Mouse (Mus musculus) cerebellum, adult 2 months (tissue): ENCODE results near the gene Olfr893. TPM values are rescaled to one million over a fixed set of nuclear protein-coding genes. Genes with fewer than 3 reads are reported as not detected.
"Not testable (repeated sequence)": the region's sequence is repeated elsewhere in the genome, so short reads cannot be mapped to it uniquely, and the experiment has no call there.

ENCODE experiments used
- DNase-seq, 2 experiments: peaks; one replicate each; pipeline ENCODE4 v3.0.0; 2021
- H3K27ac ChIP-seq: fragments of 200-500 bp; 2 replicates; pipeline ENCODE4 v1.5.1; 2012; ENCODE audit warnings: low read length, control low read depth, inconsistent platforms; ENCODE audit not compliant: insufficient read depth
- H3K27me3 ChIP-seq: fragments of 200-500 bp; 2 replicates; pipeline ENCODE4 v1.6.1; 2012; ENCODE audit warnings: inconsistent platforms, mild to moderate bottlenecking, low read length, moderate library complexity; ENCODE audit not compliant: control insufficient read depth, insufficient read depth
- H3K4me1 ChIP-seq: fragments of 200-500 bp; 2 replicates; pipeline ENCODE4 v1.6.1; 2011; ENCODE audit warnings: low read length; ENCODE audit not compliant: control insufficient read depth, insufficient read depth
- H3K4me3 ChIP-seq: fragments of 200-500 bp; replicated peaks from 2 replicates; pipeline ENCODE3; 2011; ENCODE audit warnings: mild to moderate bottlenecking, low read depth, low read length, control low read depth; ENCODE audit not compliant: insufficient read depth
- CTCF ChIP-seq: fragments of 200-500 bp; IDR thresholded peaks from 2 replicates; pipeline ENCODE4 v1.5.1; 2011; ENCODE audit warnings: low read depth, mild to moderate bottlenecking, control low read depth, low read length, moderate library complexity, borderline replicate concordance; ENCODE audit not compliant: insufficient read depth
- POLR2A ChIP-seq: fragments of 200-500 bp; IDR thresholded peaks from 2 replicates; pipeline ENCODE4 v1.6.1; 2011; ENCODE audit warnings: low read length, control low read depth, borderline replicate concordance; ENCODE audit not compliant: insufficient read depth
- WGBS: fragments of 180-500 bp; shearing (Covaris S2); methylation state at CpG from one replicate; pipeline ENCODE4 v1.1.7; 2018; 5-methylcytosine and 5-hydroxymethylcytosine counted together
- polyA plus RNA-seq: library from polyadenylated mRNA; depleted of rRNA; stranded (reverse); fragments of >200 nt; gene quantifications from 2 replicates; pipeline ENCODE4 v1.2.3, GENCODE M21; 2012; rRNA removed

The Olfr893 gene
- not detected in 2 replicates for polyA plus RNA-seq

- Histone ChIP-seq H3K4me1 (no peaks in the 10 kb centered on the region), H3K27ac (no peak within 1 kb of the TSS), H3K4me3 (no peak within 1 kb of the TSS), H3K27me3 (no peaks in the 10 kb centered on the region)
- no peak for DNase-seq
- 56% methylated on average over 3 of the region's 3 CpGs for WGBS
- TF ChIP-seq CTCF (no peak), POLR2A (no peak)
Measured at GRCm38 (mm10) chr9:38208065-38208464, at the start of gene Olfr893. Gene Olfr893 (plus strand): TSS chr9:38208365.

DNA sequence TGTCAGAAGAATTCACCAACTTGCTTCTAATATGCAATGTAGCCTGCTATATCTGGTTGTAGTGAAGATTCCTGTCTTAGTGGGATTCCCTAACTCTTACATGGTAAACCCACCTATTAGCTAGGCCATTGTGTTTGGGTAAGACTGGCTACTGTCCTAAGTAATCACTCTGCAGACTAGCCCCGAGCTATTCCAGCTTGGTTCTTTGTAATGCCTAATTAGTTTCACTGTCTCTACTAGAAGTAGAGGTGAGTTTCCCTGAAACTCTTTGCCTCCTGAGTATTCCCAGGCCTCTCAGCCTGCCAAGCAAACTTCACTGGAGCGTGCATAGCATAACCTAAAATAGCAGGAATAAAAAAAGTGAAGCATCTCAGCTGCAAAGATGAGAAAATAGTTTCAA is 39.8 kb upstream of the Olfr893 start:
- H3K27me3 ChIP-seq, DNase-seq, H3K4me1 ChIP-seq, H3K4me3 ChIP-seq, H3K27ac ChIP-seq: not testable (repeated sequence)
- 32% methylated on average over 2 of the region's 2 CpGs for WGBS

DNA sequence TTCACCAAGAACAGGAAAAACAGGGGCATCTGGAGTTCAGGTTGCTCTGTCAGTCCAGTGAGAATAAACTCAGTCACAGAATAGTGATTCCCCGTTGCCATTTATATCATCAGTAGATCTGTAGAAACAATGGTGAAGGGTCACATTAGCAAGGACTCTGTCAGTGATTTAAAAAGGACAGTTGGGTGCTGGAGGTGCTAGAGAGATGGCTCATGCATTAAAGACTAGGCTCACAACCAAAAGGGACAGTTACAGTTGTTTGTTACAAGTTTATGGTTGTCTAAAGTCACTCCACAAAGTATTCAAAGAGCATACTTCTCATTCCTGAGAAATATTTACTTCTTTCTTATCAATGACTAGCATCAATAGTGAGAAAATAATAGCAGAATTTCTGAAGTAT is 27.4 kb upstream of the Olfr893 start, which contains the start of gene Olfr891:
Olfr891 (minus strand) TSS at position 101 of the 400 bp plus-strand sequence.
- Histone ChIP-seq H3K4me3 (no peak within 1 kb of the TSS), H3K27ac (no peak within 1 kb of the TSS), H3K4me1 (no peaks in the 10 kb centered on the region), H3K27me3 (no peaks in the 10 kb centered on the region)
- TF ChIP-seq CTCF (no peak), POLR2A (no peak)
- DNase-seq = no peak
- 71% methylated on average over 1 of the region's 1 CpGs for WGBS

GRCm38 (mm10) chr9:38217755-38218154 is 9.6 kb downstream of the Olfr893 start, which contains the start of gene Olfr894:
Gene Olfr894 (plus strand): TSS chr9:38218055.
- DNase-seq = no peak
- Histone ChIP-seq H3K27ac (no peak within 1 kb of the TSS), H3K4me3 (no peak within 1 kb of the TSS), H3K4me1 (no peaks in the 10 kb centered on the region), H3K27me3 (no peaks in the 10 kb centered on the region)
- no peak for TF ChIP-seq POLR2A
- TF ChIP-seq CTCF = no peak

DNA sequence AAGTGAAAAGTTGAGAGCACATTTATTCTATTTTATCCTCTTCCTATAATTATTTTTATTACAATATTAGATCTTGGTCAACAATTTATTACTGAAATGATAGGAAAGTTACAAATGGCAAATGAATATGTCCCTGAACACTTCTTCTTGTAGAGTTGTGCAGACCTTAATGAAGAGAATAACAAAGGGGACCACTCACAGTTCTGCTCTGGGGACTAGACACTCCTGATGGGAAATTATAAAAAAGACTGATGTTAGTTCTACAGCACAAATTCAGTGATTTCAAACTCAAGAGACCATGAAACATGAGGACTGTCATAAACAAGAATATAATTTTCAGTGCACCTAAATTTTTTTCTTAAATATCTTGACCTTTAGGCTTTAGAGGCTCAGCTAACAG is 44.3 kb downstream of the Olfr893 start, which contains the start of gene Olfr143:
Olfr143 (plus strand) TSS at position 301 of the 400 bp plus-strand sequence.
- no peak for TF ChIP-seq CTCF
- TF ChIP-seq POLR2A = no peak
- Histone ChIP-seq H3K27me3 (no peaks in the 10 kb centered on the region), H3K4me1 (no peaks in the 10 kb centered on the region), H3K27ac (no peak within 1 kb of the TSS), H3K4me3 (no peak within 1 kb of the TSS)
- no peak for DNase-seq

Other genes starting within 250 kb of the Olfr893 start
- gene Olfr881, start 216.5 kb upstream of the Olfr893 start, polyA plus RNA-seq = not detected in 2 replicates
- not detected in 2 replicates for gene Olfr883, start 182.6 kb upstream of the Olfr893 start, polyA plus RNA-seq
- not detected in 2 replicates for gene Olfr884, start 161.8 kb upstream of the Olfr893 start, polyA plus RNA-seq
- not detected in 2 replicates for gene Olfr885, start 147.0 kb upstream of the Olfr893 start, polyA plus RNA-seq
- gene Olfr887, start 124.3 kb upstream of the Olfr893 start, polyA plus RNA-seq = not detected in 2 replicates
- not detected in 2 replicates for gene Olfr888, start 100.2 kb upstream of the Olfr893 start, polyA plus RNA-seq
- not detected in 2 replicates for gene Olfr889, start 93.2 kb upstream of the Olfr893 start, polyA plus RNA-seq
- not detected in 2 replicates for gene Olfr890, start 65.8 kb upstream of the Olfr893 start, polyA plus RNA-seq
- not detected in 2 replicates for gene Olfr891, start 27.5 kb upstream of the Olfr893 start, polyA plus RNA-seq
- not detected in 2 replicates for gene Olfr894, start 9.7 kb downstream of the Olfr893 start, polyA plus RNA-seq
- gene Olfr143, start 44.4 kb downstream of the Olfr893 start, polyA plus RNA-seq = not detected in 2 replicates
- gene Olfr895, start 59.5 kb downstream of the Olfr893 start, polyA plus RNA-seq = not detected in 2 replicates
- gene Olfr896-ps1, start 82.7 kb downstream of the Olfr893 start, polyA plus RNA-seq = not detected in 2 replicates
- not detected in 2 replicates for gene Olfr25, start 120.7 kb downstream of the Olfr893 start, polyA plus RNA-seq
- gene Olfr898, start 140.0 kb downstream of the Olfr893 start, polyA plus RNA-seq = not detected in 2 replicates
- gene Olfr250, start 158.5 kb downstream of the Olfr893 start, polyA plus RNA-seq = not detected in 2 replicates
- not detected in 2 replicates for gene Olfr251, start 168.7 kb downstream of the Olfr893 start, polyA plus RNA-seq
- not detected in 2 replicates for gene Olfr147, start 193.3 kb downstream of the Olfr893 start, polyA plus RNA-seq
- gene Olfr901, start 221.1 kb downstream of the Olfr893 start, polyA plus RNA-seq = not detected in 2 replicates
- not detected in 2 replicates for gene Olfr902, start 239.3 kb downstream of the Olfr893 start, polyA plus RNA-seq